Mouse (Mus musculus) stomach, postnatal 0 days (tissue): Measurements from ENCODE around the gene Fam173a. TPM values are rescaled to one million over a fixed set of nuclear protein-coding genes. Genes with fewer than 3 reads are reported as not detected.

Source experiments
- ATAC-seq: fragments of 200-750 bp; cut with Nextera tagmentation; 2 replicates; pipeline ENCODE4 v1.8.0; 2017; ENCODE audit not compliant: low FRiP score, low TSS enrichment
- DNase-seq: peaks from one replicate; pipeline ENCODE4 v3.0.0-alpha.2; 2016; ENCODE audit warnings: low spot score
- H3K27ac ChIP-seq: fragments of 300-500 bp; sonication (generic); replicated peaks from 2 replicates; pipeline ENCODE4 v1.5.1; 2014; ENCODE audit warnings: mild to moderate bottlenecking, control low read depth
- H3K27me3 ChIP-seq: fragments of 300-500 bp; sonication (generic); 2 replicates; pipeline ENCODE4 v1.6.1; 2014; ENCODE audit warnings: low read length; ENCODE audit not compliant: control insufficient read depth, insufficient read depth
- H3K36me3 ChIP-seq: fragments of 300-500 bp; sonication (generic); 2 replicates; pipeline ENCODE4 v1.6.1; 2014; ENCODE audit warnings: low read length, mixed read lengths; ENCODE audit not compliant: control insufficient read depth, insufficient read depth
- H3K4me1 ChIP-seq: fragments of 300-500 bp; sonication (generic); replicated peaks from 2 replicates; pipeline ENCODE4 v1.6.1; 2014; ENCODE audit warnings: antibody characterized with exemption; ENCODE audit not compliant: control insufficient read depth, insufficient read depth
- H3K4me2 ChIP-seq: fragments of 300-500 bp; sonication (generic); replicated peaks from 2 replicates; pipeline ENCODE4 v1.6.1; 2014; ENCODE audit warnings: low read depth, mild to moderate bottlenecking, control low read depth, moderate library complexity
- H3K4me3 ChIP-seq: fragments of 300-500 bp; sonication (generic); 2 replicates; pipeline ENCODE4 v1.5.1; 2014; ENCODE audit warnings: low read depth, low read length, control low read depth
- H3K9ac ChIP-seq: fragments of 300-500 bp; sonication (generic); 2 replicates; pipeline ENCODE4 v1.6.1; 2014; ENCODE audit warnings: mild to moderate bottlenecking, low read length, control low read depth, mixed read lengths
- H3K9me3 ChIP-seq: fragments of 300-500 bp; sonication (generic); 2 replicates; pipeline ENCODE4 v1.6.1; 2016; ENCODE audit warnings: low read length; ENCODE audit not compliant: control insufficient read depth
- CTCF ChIP-seq: IDR thresholded peaks from 2 replicates; pipeline ENCODE4 v1.5.1; 2016; ENCODE audit warnings: antibody characterized with exemption, low read depth, mild to moderate bottlenecking, moderate library complexity
- EP300 ChIP-seq: optimal IDR thresholded peaks from 2 replicates; pipeline ENCODE3; 2016; ENCODE audit warnings: antibody characterized with exemption
- WGBS: fragments of 180-500 bp; shearing (Covaris S2); extraction: QIAGEN DNeasy Blood & Tissue Kit; methylation state at CpG from one replicate; pipeline ENCODE4 v1.1.7; 2014; 5-methylcytosine and 5-hydroxymethylcytosine counted together
- polyA plus RNA-seq: library from polyadenylated mRNA; unstranded; fragments of >200 nt; fragmentation: Nextera tagmentation; extraction: Ambion mirVana; gene quantifications from 2 replicates; pipeline ENCODE4 v1.2.1, GENCODE M21; 2015

Gene Fam173a
- polyA plus RNA-seq, 1 experiment from 2014 or later, result 91.0 TPM

- TF ChIP-seq CTCF (no peak), EP300 (no peak)
- peak overlapping the region; percentile 98 for H3K27ac ChIP-seq
- ATAC-seq (no peak), DNase-seq (no peak)
- peak overlapping the region; percentile 80 for H3K9ac ChIP-seq
- no peaks in the 10 kb centered on the region for H3K27me3 ChIP-seq
- WGBS, result 9% methylated on average over 6 of the region's 6 CpGs
- peak overlapping the region; percentile 88 for H3K4me2 ChIP-seq
- peaks cover 13% of the 10 kb centered on the region for H3K36me3 ChIP-seq
- H3K9me3 ChIP-seq, result no peaks in the 10 kb centered on the region
- H3K4me3 ChIP-seq, result peak overlapping the region; percentile 78
- H3K4me1 ChIP-seq, result peaks cover 31% of the 10 kb centered on the region
Observed at GRCm38 (mm10) chr17:25833961-25834594, 41.4 kb upstream of the Fam173a start.

GRCm38 (mm10) chr17:25833291-25833663 is 40.6 kb upstream of the Fam173a start, which contains the start of gene Stub1:
TSS of gene Stub1 (minus strand) at chr17:25833404.
- DNase-seq, result peak; percentile 94
- TF ChIP-seq CTCF (no peak), EP300 (no peak)

GRCm38 (mm10) chr17:25832436-25833290 is 40.0 kb upstream of the Fam173a start:
- Histone ChIP-seq H3K4me2 (peak overlapping the region; percentile 88), H3K4me1 (peaks cover 34% of the 10 kb centered on the region), H3K9ac (peak overlapping the region; percentile 85), H3K27ac (peak overlapping the region; percentile 98), H3K4me3 (peak overlapping the region; percentile 78), H3K36me3 (peaks cover 9% of the 10 kb centered on the region), H3K27me3 (no peaks in the 10 kb centered on the region), H3K9me3 (no peaks in the 10 kb centered on the region)
- DNase-seq (peak; percentile 100), ATAC-seq (peak; percentile 89)
- 0 out of 2 replicates have a peak, but pooled peaks have one; percentile 4 for TF ChIP-seq CTCF
- TF ChIP-seq EP300, result peak; percentile 92
- WGBS, result 1% methylated on average over 63 of the region's 77 CpGs

More at GRCm38 (mm10) chr17:25833291-25833663, 40.6 kb upstream of the Fam173a start, which contains the start of gene Stub1:
- Histone ChIP-seq H3K4me1 (peaks cover 34% of the 10 kb centered on the region), H3K9me3 (no peaks in the 10 kb centered on the region), H3K27ac (peak within 1 kb of the TSS; percentile 98), H3K27me3 (no peaks in the 10 kb centered on the region), H3K36me3 (peaks cover 12% of the 10 kb centered on the region), H3K4me2 (peak within 1 kb of the TSS; percentile 88), H3K9ac (peak within 1 kb of the TSS; percentile 85), H3K4me3 (peak within 1 kb of the TSS; percentile 78)
- peak; percentile 65 for ATAC-seq
- whole genome bisulfite sequencing, result under 1% methylated on average over 24 of the region's 24 CpGs

GRCm38 (mm10) chr17:25831451-25832281 is 39.0 kb upstream of the Fam173a start:
- no peaks in the 10 kb centered on the region for H3K27me3 ChIP-seq
- TF ChIP-seq CTCF, result no peak
- peaks cover 14% of the 10 kb centered on the region for H3K36me3 ChIP-seq
- WGBS, result 40% methylated on average over 21 of the region's 21 CpGs
- H3K4me1 ChIP-seq, result peaks cover 30% of the 10 kb centered on the region
- H3K9ac ChIP-seq, result peak overlapping the region; percentile 85
- peak overlapping the region; percentile 88 for H3K4me2 ChIP-seq
- no peak for ATAC-seq
- H3K9me3 ChIP-seq, result no peaks in the 10 kb centered on the region
- peak overlapping the region; percentile 78 for H3K4me3 ChIP-seq
- peak overlapping the region; percentile 93 for H3K27ac ChIP-seq
- DNase-seq, result no peak

GRCm38 (mm10) chr17:25830806-25831431 is 38.2 kb upstream of the Fam173a start:
- Histone ChIP-seq H3K36me3 (peaks cover 14% of the 10 kb centered on the region), H3K27me3 (no peaks in the 10 kb centered on the region), H3K9me3 (no peaks in the 10 kb centered on the region), H3K4me3 (no peak overlapping the region), H3K9ac (peak overlapping the region; percentile 38; the same call in 1 of the 2 replicates), H3K4me2 (peak overlapping the region; percentile 88; the same call in 1 of the 2 replicates), H3K4me1 (peaks cover 24% of the 10 kb centered on the region), H3K27ac (0 out of 2 replicates have a peak overlapping the region, but pooled peaks have one; percentile 40)
- 84% methylated on average over 14 of the region's 14 CpGs for WGBS
- TF ChIP-seq EP300 (no peak), CTCF (no peak)
- no peak for ATAC-seq
- no peak for DNase-seq
